Mouse (Mus musculus) B cell, adult 67 days (primary cell): ENCODE measurements around the gene Thap11. TPM values are rescaled to one million over a fixed set of nuclear protein-coding genes. Genes with fewer than 3 reads are reported as not detected.

ENCODE experiments used
- total RNA-seq, 2 experiments: library from RNA; stranded (reverse); gene quantifications; 4 replicates each; pipeline ENCODE4 v1.2.4; 2023

The Thap11 gene
- total RNA-seq = 10 to 100 TPM; 17.1 to 19.7 TPM

DNA sequence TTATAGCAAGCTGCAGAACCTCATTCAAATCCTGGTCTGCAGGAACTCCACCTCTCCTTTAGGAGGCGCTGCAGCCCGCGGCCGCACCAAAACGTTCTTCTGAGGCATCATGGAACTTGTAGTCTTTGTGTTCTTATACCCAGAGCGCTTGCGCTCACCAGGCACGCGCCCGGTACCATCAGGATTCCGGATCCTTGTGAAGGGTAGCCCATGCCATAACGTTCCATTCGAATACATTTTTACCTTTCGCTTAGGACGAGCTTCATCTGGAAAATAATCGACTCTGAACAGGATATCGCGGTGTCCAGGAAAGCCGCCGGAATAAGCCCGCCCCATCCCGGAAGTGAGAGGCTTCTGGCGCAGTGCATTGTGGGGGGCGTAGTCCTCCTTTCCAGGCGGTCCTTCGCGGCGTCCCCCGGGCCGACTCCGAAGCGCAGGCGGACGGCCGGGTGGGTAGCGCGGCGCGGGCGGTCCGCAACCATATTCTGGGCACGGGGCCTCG lies at the start of gene Thap11:
Gene Thap11, plus strand, starts transcription at position 418 of the 502 bp plus-strand sequence.

DNA sequence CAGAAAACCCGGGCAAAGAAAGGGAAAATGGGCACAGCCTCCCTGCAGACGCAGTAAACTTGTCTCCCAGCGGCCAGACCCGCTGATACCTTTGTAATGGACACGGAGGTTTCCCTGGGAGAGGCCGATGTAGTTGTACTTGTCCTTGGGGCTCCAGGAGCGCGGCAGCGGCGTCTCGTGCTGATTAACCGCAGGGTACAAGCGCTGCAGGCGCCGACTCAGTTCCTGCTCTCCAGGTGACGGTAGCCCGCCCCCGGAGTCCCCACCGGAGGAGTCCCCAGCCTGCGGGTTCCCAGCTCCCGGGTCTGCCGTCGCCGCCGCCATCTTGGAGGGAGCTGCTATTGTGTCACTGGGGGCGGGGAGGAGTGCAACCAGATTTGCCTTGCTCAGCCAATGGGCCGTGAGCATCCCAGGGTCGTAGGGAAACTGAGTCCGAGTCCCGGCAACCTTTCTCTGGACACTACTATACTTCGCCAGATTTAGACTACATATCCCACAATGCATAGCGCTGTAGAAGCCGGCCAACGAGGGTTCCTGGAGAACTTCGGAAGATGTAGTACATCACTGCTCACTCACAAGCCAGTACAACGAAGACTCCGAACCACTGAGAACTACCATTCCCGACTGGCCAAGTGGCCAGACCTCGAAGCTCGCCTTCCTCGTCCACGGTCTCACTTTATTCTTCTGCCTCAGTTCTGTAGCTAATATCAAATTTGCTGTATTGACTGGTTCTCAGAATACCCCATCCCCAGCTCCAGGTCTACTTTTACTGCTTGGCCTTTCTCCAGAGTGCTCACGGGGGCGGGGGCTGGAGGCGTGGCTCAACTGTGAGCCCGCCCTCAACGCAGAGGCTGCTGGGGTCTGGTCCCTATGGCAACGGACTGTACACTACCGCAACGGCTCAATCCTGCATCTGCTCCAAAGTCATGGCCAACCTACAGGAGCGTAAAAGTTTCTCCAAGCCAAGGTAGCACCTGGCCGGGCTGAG lies 27.8 kb upstream of the Thap11 start, which contains the start of the genes Ranbp10 and Tsnaxip1:
Gene Ranbp10, minus strand, starts transcription at position 490 of the 988 bp plus-strand sequence.
Gene Tsnaxip1, plus strand, starts transcription at position 871 of the 988 bp plus-strand sequence.

DNA sequence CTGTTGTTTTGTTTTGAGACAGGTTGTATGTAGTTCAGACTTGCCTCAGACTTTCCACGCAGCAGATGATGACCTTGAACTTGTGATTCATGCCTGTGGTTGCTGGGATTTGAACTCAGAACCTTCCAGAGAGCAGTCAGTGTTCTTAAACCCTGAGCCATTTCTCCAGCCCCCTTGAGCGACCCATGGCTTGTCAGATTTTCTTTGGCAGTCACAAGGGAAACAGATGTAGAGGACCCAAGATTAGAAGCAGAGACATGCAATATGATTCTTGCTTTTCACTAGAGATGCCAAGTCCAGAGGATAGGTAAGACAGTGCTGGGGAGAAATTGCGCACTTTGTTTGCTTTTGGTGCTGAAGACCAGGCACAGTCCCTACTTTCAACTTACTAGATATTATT lies 1.8 kb upstream of the Thap11 start, which contains the start of gene Cenpt:
Gene Cenpt, minus strand, starts transcription at position 101 of the 400 bp plus-strand sequence.

DNA sequence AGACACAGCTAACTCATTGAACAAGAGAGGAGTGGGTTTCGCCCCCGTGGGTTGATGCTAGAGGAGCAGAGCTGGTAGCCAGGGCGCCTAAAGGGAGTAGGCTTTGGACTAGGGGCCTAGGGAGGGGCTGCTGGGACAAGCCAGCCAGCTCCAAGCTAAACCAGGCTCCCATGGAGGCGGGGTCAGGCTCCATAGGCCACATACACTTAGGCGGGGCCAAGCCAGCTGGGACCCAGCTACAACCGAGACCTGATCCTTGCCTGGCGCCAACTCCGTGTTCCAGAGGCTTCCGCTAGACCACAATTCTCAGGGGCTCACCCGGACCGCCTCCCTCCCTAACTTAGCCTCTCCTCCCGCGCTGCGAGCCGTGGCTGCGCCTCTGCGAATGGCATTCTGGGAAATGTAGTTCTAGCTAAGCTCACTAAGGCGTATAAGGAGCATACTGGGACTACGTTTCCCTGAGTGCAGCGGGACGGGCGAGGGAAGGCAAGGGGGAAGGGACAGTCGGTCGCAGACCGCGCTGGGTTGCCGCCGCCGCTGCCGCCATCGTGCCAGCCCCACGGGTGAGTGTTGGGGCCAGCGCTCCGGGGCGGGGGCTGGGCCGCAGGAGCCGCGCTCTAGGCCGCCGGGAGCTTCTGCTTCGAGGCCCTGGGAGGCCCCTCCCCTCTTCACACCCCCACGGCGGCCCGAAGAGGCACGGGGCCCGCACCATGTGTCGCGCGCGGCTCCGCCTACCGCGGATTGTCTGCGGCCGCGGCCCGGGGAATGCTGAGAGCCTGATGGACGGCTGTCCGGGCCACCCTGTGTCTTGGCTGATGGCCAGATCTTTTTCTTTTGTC lies 5.4 kb downstream of the Thap11 start, which contains the start of gene Nutf2:
Gene Nutf2, plus strand, starts transcription at position 438 of the 839 bp plus-strand sequence.

GRCm38 (mm10) chr8:105880754-105881520 lies 26.0 kb downstream of the Thap11 start, which contains the start of gene Edc4:
Edc4 (plus strand) TSS chr8:105880881.

GRCm38 (mm10) chr8:105893339-105893738 lies 38.4 kb downstream of the Thap11 start, which contains the start of gene Nrn1l:
Nrn1l (plus strand) TSS chr8:105893567.

GRCm38 (mm10) chr8:105900180-105900940 lies 45.4 kb downstream of the Thap11 start, which contains the start of gene Pskh1:
Pskh1 (plus strand) TSS chr8:105900441.

Other genes starting within 250 kb of the Thap11 start
- 10 to 100 TPM; 24.3 to 32.2 TPM for gene Ripor1, start 249.9 kb upstream of the Thap11 start, total RNA-seq
- 100 to 1,000 TPM; 182 to 207 TPM for gene Ctcf, start 218.6 kb upstream of the Thap11 start, total RNA-seq
- not detected for gene Agrp, start 217.7 kb upstream of the Thap11 start, total RNA-seq
- 100 to 1,000 TPM; 155 to 156 TPM for gene Carmil2, start 168.9 kb upstream of the Thap11 start, total RNA-seq
- 10 to 100 TPM; 93.3 to 95.1 TPM for gene Acd, start 154.0 kb upstream of the Thap11 start, total RNA-seq
- 10 to 100 TPM; 14.9 to 16.3 TPM for gene Pard6a, start 154.0 kb upstream of the Thap11 start, total RNA-seq
- not detected for gene 4933405L10Rik, start 147.5 kb upstream of the Thap11 start, total RNA-seq
- 1 to 10 TPM; 4.2 to 4.3 TPM for gene Enkd1, start 146.9 kb upstream of the Thap11 start, total RNA-seq
- gene Gfod2, start 96.5 kb upstream of the Thap11 start, total RNA-seq = 1 to 10 TPM; 4.1 to 6.5 TPM
- 10 to 100 TPM; 36.8 to 38.6 TPM for gene Ranbp10, start 27.8 kb upstream of the Thap11 start, total RNA-seq
- gene Tsnaxip1, start 27.4 kb upstream of the Thap11 start, total RNA-seq = 1 to 10 TPM; 1.4 to 1.6 TPM
- 10 to 100 TPM; 17.6 to 18.1 TPM for gene Cenpt, start 1.9 kb upstream of the Thap11 start, total RNA-seq
- 10 to 100 TPM; 17.1 to 31.8 TPM for gene Nutf2, start 5.4 kb downstream of the Thap11 start, total RNA-seq
- gene Edc4, start 25.7 kb downstream of the Thap11 start, total RNA-seq = 10 to 100 TPM; 75.9 to 79.6 TPM
- gene Nrn1l, start 38.4 kb downstream of the Thap11 start, total RNA-seq = 1 to 10 TPM in 1 of 2 experiments, not detected in 1; 1.3 TPM
- 10 to 100 TPM; 22.5 to 30.1 TPM for gene Pskh1, start 45.3 kb downstream of the Thap11 start, total RNA-seq
- 1 to 10 TPM; 2.0 to 3.5 TPM for gene Ctrl, start 78.7 kb downstream of the Thap11 start, total RNA-seq
- 100 to 1,000 TPM; 141 to 157 TPM for gene Psmb10, start 83.3 kb downstream of the Thap11 start, total RNA-seq
- gene Lcat, start 88.2 kb downstream of the Thap11 start, total RNA-seq = under 1 TPM in 1 of 2 experiments, not detected in 1; 0.67 TPM
- 10 to 100 TPM; 13.7 to 16.2 TPM for gene Slc12a4, start 111.0 kb downstream of the Thap11 start, total RNA-seq
- gene Dpep3, start 124.3 kb downstream of the Thap11 start, total RNA-seq = not detected
- 10 to 100 TPM; 29.8 to 31.5 TPM for gene Dus2, start 136.2 kb downstream of the Thap11 start, total RNA-seq
- gene Dpep2nb, start 150.8 kb downstream of the Thap11 start, total RNA-seq = not detected
- gene Ddx28, start 156.8 kb downstream of the Thap11 start, total RNA-seq = 10 to 100 TPM in 1 of 2 experiments, 1 to 10 TPM in 1; 8.0 to 10.7 TPM
- 100 to 1,000 TPM; 207 to 214 TPM for gene Nfatc3, start 203.7 kb downstream of the Thap11 start, total RNA-seq